Mouse (Mus musculus) granulocyte monocyte progenitor cell, adult 5-6 weeks (primary cell): ENCODE measurements around the gene Gipc1. TPM values are rescaled to one million over a fixed set of nuclear protein-coding genes. Genes with fewer than 3 reads are reported as not detected.

Experiments used
- total RNA-seq, 2 experiments: library from RNA; stranded (forward) in 1 of 2; stranded (reverse) in 1 of 2; fragments of 200-712, 200-1000 nt in 1 of 2; fragments of >200 nt in 1 of 2; fragmentation: Nextera tagmentation in 1 of 2; gene quantifications; 2 replicates each; pipeline ENCODE4 v1.2.3; 2014 to 2017

Gipc1 gene
- total RNA-seq, 2 experiments from 2014 or later = 19.3 to 35.0 TPM

Other genes starting within 250 kb of the Gipc1 start
- gene Scoc, start 194.3 kb upstream of the Gipc1 start, total RNA-seq (2014; fragmentation: Nextera tagmentation) = 35.8 and 47.8 TPM in 2 replicates
- 26.2 and 34.8 TPM in 2 replicates for gene Scoc, start 194.3 kb upstream of the Gipc1 start, total RNA-seq (2017)
- gene Olfr370, start 116.9 kb upstream of the Gipc1 start, total RNA-seq (2014; fragmentation: Nextera tagmentation) = not detected in 2 replicates
- not detected in 2 replicates for gene Olfr370, start 116.9 kb upstream of the Gipc1 start, total RNA-seq (2017)
- 187 and 191 TPM in 2 replicates for gene Ndufb7, start 86.0 kb upstream of the Gipc1 start, total RNA-seq (2014; fragmentation: Nextera tagmentation)
- 179 and 187 TPM in 2 replicates for gene Ndufb7, start 86.0 kb upstream of the Gipc1 start, total RNA-seq (2017)
- 506 and 549 TPM in 2 replicates for gene Tecr, start 44.7 kb upstream of the Gipc1 start, total RNA-seq (2014; fragmentation: Nextera tagmentation)
- gene Tecr, start 44.7 kb upstream of the Gipc1 start, total RNA-seq (2017) = 230 and 343 TPM in 2 replicates
- 25.7 and 31.0 TPM in 2 replicates for gene Dnajb1, start 44.5 kb upstream of the Gipc1 start, total RNA-seq (2014; fragmentation: Nextera tagmentation)
- 28.1 and 47.3 TPM in 2 replicates for gene Dnajb1, start 44.5 kb upstream of the Gipc1 start, total RNA-seq (2017)
- not detected in 2 replicates for gene Ptger1, start 14.0 kb downstream of the Gipc1 start, total RNA-seq (2014; fragmentation: Nextera tagmentation)
- gene Ptger1, start 14.0 kb downstream of the Gipc1 start, total RNA-seq (2017) = 0.46 and 0.78 TPM in 2 replicates
- gene Pkn1, start 46.5 kb downstream of the Gipc1 start, total RNA-seq (2014; fragmentation: Nextera tagmentation) = 40.0 and 66.0 TPM in 2 replicates
- gene Pkn1, start 46.5 kb downstream of the Gipc1 start, total RNA-seq (2017) = 54.5 and 65.6 TPM in 2 replicates
- gene Ddx39, start 62.5 kb downstream of the Gipc1 start, total RNA-seq (2014; fragmentation: Nextera tagmentation) = 115 and 123 TPM in 2 replicates
- 123 and 124 TPM in 2 replicates for gene Ddx39, start 62.5 kb downstream of the Gipc1 start, total RNA-seq (2017)
- gene Adgre5, start 88.6 kb downstream of the Gipc1 start, total RNA-seq (2014; fragmentation: Nextera tagmentation) = 21.4 and 25.7 TPM in 2 replicates
- gene Adgre5, start 88.6 kb downstream of the Gipc1 start, total RNA-seq (2017) = 21.7 and 27.2 TPM in 2 replicates
- gene Adgrl1, start 247.4 kb downstream of the Gipc1 start, total RNA-seq (2014; fragmentation: Nextera tagmentation) = 1.4 and 2.4 TPM in 2 replicates
- 2.4 and 3.6 TPM in 2 replicates for gene Adgrl1, start 247.4 kb downstream of the Gipc1 start, total RNA-seq (2017)